Mouse (Mus musculus) urinary bladder, adult 2 months (tissue): ENCODE data around the gene Fhl3. TPM values are rescaled to one million over a fixed set of nuclear protein-coding genes. Genes with fewer than 3 reads are reported as not detected.
"Not testable (repeated sequence)": the region's sequence is repeated elsewhere in the genome, so short reads cannot be mapped to it uniquely, and the experiment has no call there.

Source experiments
- DNase-seq: peaks from one replicate; pipeline ENCODE4 v3.0.0; 2022; ENCODE audit warnings: low spot score
- polyA plus RNA-seq: library from polyadenylated mRNA; depleted of rRNA; stranded (reverse); fragments of >200 nt; gene quantifications from 2 replicates; pipeline ENCODE4 v1.2.3, GENCODE M21; 2012

Gene Fhl3
- polyA plus RNA-seq, 1 experiment, result 2.7 TPM

- DNase-seq, result peak; percentile 80
These were observed 8.3 kb downstream of the Fhl3 start for GRCm38 (mm10) chr4:124708518-124709477.

GRCm38 (mm10) chr4:124709961-124710446 lies 9.5 kb downstream of the Fhl3 start:
- peak; percentile 28 for DNase-seq

- no peak for DNase-seq
These were observed 10.3 kb downstream of the Fhl3 start for GRCm38 (mm10) chr4:124710776-124711291.

- DNase-seq, result no peak
These were observed 12.1 kb downstream of the Fhl3 start for GRCm38 (mm10) chr4:124712618-124713017.

GRCm38 (mm10) chr4:124713850-124714249 lies 13.3 kb downstream of the Fhl3 start:
- DNase-seq, result not testable (repeated sequence)

GRCm38 (mm10) chr4:124714545-124715481 lies 14.3 kb downstream of the Fhl3 start, which contains the start of gene Sf3a3:
Sf3a3 (plus strand) TSS chr4:124714776.
- peak; percentile 82 for DNase-seq

GRCm38 (mm10) chr4:124719101-124719500 lies 18.6 kb downstream of the Fhl3 start:
- no peak for DNase-seq

GRCm38 (mm10) chr4:124726121-124726520 lies 25.6 kb downstream of the Fhl3 start:
- no peak for DNase-seq

- no peak for DNase-seq
These were observed 36.5 kb downstream of the Fhl3 start for GRCm38 (mm10) chr4:124736952-124737351.

GRCm38 (mm10) chr4:124737486-124737885 lies 37.0 kb downstream of the Fhl3 start:
- no peak for DNase-seq

GRCm38 (mm10) chr4:124738013-124738412 lies 37.5 kb downstream of the Fhl3 start:
- no peak for DNase-seq

GRCm38 (mm10) chr4:124738783-124739182 lies 38.3 kb downstream of the Fhl3 start:
- DNase-seq, result no peak

GRCm38 (mm10) chr4:124741376-124742343 lies 41.2 kb downstream of the Fhl3 start, which contains the start of gene Inpp5b:
Inpp5b (plus strand) TSS chr4:124741850.
- DNase-seq, result peak; percentile 72

- DNase-seq, result no peak
These were observed 42.3 kb downstream of the Fhl3 start for GRCm38 (mm10) chr4:124742839-124743238.

- no peak for DNase-seq
These were observed 46.1 kb downstream of the Fhl3 start for GRCm38 (mm10) chr4:124746577-124746976.

- no peak for DNase-seq
These were observed 47.4 kb downstream of the Fhl3 start for GRCm38 (mm10) chr4:124747851-124748250.

- peak; percentile 96 for DNase-seq
These were observed 51.1 kb downstream of the Fhl3 start for GRCm38 (mm10) chr4:124751300-124752250.

- no peak for DNase-seq
These were observed 52.0 kb downstream of the Fhl3 start for GRCm38 (mm10) chr4:124752281-124753199.
